Mouse (Mus musculus) heart, embryonic 10.5 days (tissue): ENCODE measurements at regions not wholly inside any gene's neighbourhood (a gene's known extent, or its start where the extent isn't known, plus 50 kb on each side); places are given as distances from the start of the nearest gene placed in this dataset.

Experiments used
- DNase-seq: peaks from one replicate; pipeline ENCODE4 v3.0.0-alpha.2; 2017; ENCODE audit warnings: low spot score
- H3K27ac ChIP-seq: fragments of 300-500 bp; sonication (generic); 2 replicates; pipeline ENCODE4 v1.5.1; 2016; ENCODE audit warnings: mild to moderate bottlenecking
- H3K27me3 ChIP-seq: fragments of 300-500 bp; sonication (generic); 2 replicates; pipeline ENCODE4 v1.6.1; 2016; ENCODE audit warnings: mild to moderate bottlenecking; ENCODE audit not compliant: poor library complexity, insufficient read depth, severe bottlenecking
- H3K36me3 ChIP-seq: fragments of 300-500 bp; sonication (generic); 2 replicates; pipeline ENCODE4 v1.6.1; 2016; ENCODE audit warnings: mild to moderate bottlenecking, moderate library complexity
- H3K4me1 ChIP-seq: fragments of 300-500 bp; sonication (generic); 2 replicates; pipeline ENCODE4 v1.6.1; 2016; ENCODE audit warnings: mild to moderate bottlenecking
- H3K4me3 ChIP-seq: fragments of 300-500 bp; sonication (generic); 2 replicates; pipeline ENCODE4 v1.5.1; 2016; ENCODE audit warnings: mild to moderate bottlenecking, moderate library complexity
- H3K9me3 ChIP-seq: fragments of 300-500 bp; sonication (generic); 2 replicates; pipeline ENCODE4 v1.6.1; 2016; ENCODE audit warnings: mild to moderate bottlenecking, moderate library complexity
- WGBS: fragments of 180-500 bp; shearing (Covaris S2); methylation state at CpG from one replicate; pipeline ENCODE4 v1.1.7; 2016; 5-methylcytosine and 5-hydroxymethylcytosine counted together

GRCm38 (mm10) chr1:120667776-120668175 is 65.6 kb downstream of the En1 start:
- 81% methylated on average over 1 of the region's 1 CpGs for WGBS
- H3K36me3 ChIP-seq: no peaks in the 10 kb centered on the region
- no peaks in the 10 kb centered on the region for H3K9me3 ChIP-seq
- no peaks in the 10 kb centered on the region for H3K27me3 ChIP-seq
- no peak overlapping the region for H3K4me3 ChIP-seq
- no peak overlapping the region for H3K27ac ChIP-seq
- H3K4me1 ChIP-seq: no peaks in the 10 kb centered on the region
- DNase-seq: no peak

GRCm38 (mm10) chr1:120683532-120684245 is 81.5 kb downstream of the En1 start:
- H3K27ac ChIP-seq: no peak overlapping the region
- no peak overlapping the region for H3K4me3 ChIP-seq
- no peak for DNase-seq
- no peaks in the 10 kb centered on the region for H3K9me3 ChIP-seq
- no peaks in the 10 kb centered on the region for H3K36me3 ChIP-seq
- H3K4me1 ChIP-seq: no peaks in the 10 kb centered on the region
- WGBS: 61% methylated on average over 12 of the region's 12 CpGs
- H3K27me3 ChIP-seq: 0 out of 2 replicates have a peak, but pooled peaks cover 4% of the 10 kb centered on the region

GRCm38 (mm10) chr1:120685650-120686244 is 83.5 kb downstream of the En1 start:
- no peak overlapping the region for H3K4me3 ChIP-seq
- no peak for DNase-seq
- no peaks in the 10 kb centered on the region for H3K9me3 ChIP-seq
- 47% methylated on average over 6 of the region's 6 CpGs for WGBS
- H3K4me1 ChIP-seq: no peaks in the 10 kb centered on the region
- H3K27ac ChIP-seq: no peak overlapping the region
- no peaks in the 10 kb centered on the region for H3K36me3 ChIP-seq
- H3K27me3 ChIP-seq: 0 out of 2 replicates have a peak, but pooled peaks cover 4% of the 10 kb centered on the region

- no peaks in the 10 kb centered on the region for H3K36me3 ChIP-seq
- WGBS: 78% methylated on average over 2 of the region's 2 CpGs
- no peaks in the 10 kb centered on the region; the same call in 1 of the 2 replicates for H3K4me1 ChIP-seq
- DNase-seq: no peak
- H3K27me3 ChIP-seq: 0 out of 2 replicates have a peak, but pooled peaks cover 4% of the 10 kb centered on the region
- no peak overlapping the region for H3K4me3 ChIP-seq
- no peak overlapping the region for H3K27ac ChIP-seq
- H3K9me3 ChIP-seq: no peaks in the 10 kb centered on the region
Measured at GRCm38 (mm10) chr1:120691571-120691970, 89.4 kb downstream of the En1 start.

- Histone ChIP-seq H3K27me3 (no peaks in the 10 kb centered on the region), H3K36me3 (no peaks in the 10 kb centered on the region), H3K4me3 (no peak overlapping the region), H3K9me3 (no peaks in the 10 kb centered on the region), H3K27ac (no peak overlapping the region), H3K4me1 (no peaks in the 10 kb centered on the region; the same call in 1 of the 2 replicates)
- WGBS: 74% methylated on average over 4 of the region's 4 CpGs
- DNase-seq: no peak
Measured at GRCm38 (mm10) chr1:120698189-120698588, 96.0 kb downstream of the En1 start.

GRCm38 (mm10) chr1:120704201-120704600 is 102.0 kb downstream of the En1 start:
- Histone ChIP-seq H3K4me3 (no peak overlapping the region), H3K27me3 (no peaks in the 10 kb centered on the region), H3K4me1 (no peaks in the 10 kb centered on the region), H3K9me3 (no peaks in the 10 kb centered on the region), H3K36me3 (no peaks in the 10 kb centered on the region), H3K27ac (no peak overlapping the region)
- no peak for DNase-seq
- WGBS: 68% methylated on average over 5 of the region's 5 CpGs

GRCm38 (mm10) chr1:120706011-120706410 is 103.8 kb downstream of the En1 start:
- no peaks in the 10 kb centered on the region for H3K27me3 ChIP-seq
- no peaks in the 10 kb centered on the region for H3K4me1 ChIP-seq
- H3K27ac ChIP-seq: no peak overlapping the region
- DNase-seq: no peak
- 64% methylated on average over 1 of the region's 1 CpGs for WGBS
- no peak overlapping the region for H3K4me3 ChIP-seq
- no peaks in the 10 kb centered on the region for H3K9me3 ChIP-seq
- H3K36me3 ChIP-seq: no peaks in the 10 kb centered on the region

GRCm38 (mm10) chr1:120708511-120708910 is 106.3 kb downstream of the En1 start:
- 69% methylated on average over 5 of the region's 5 CpGs for WGBS
- no peak for DNase-seq
- Histone ChIP-seq H3K4me1 (no peaks in the 10 kb centered on the region), H3K27me3 (no peaks in the 10 kb centered on the region), H3K27ac (no peak overlapping the region), H3K36me3 (no peaks in the 10 kb centered on the region), H3K9me3 (no peaks in the 10 kb centered on the region), H3K4me3 (no peak overlapping the region)

GRCm38 (mm10) chr1:120715105-120715877 is 113.1 kb downstream of the En1 start:
- WGBS: 77% methylated on average over 9 of the region's 9 CpGs
- Histone ChIP-seq H3K27ac (no peak overlapping the region), H3K4me3 (no peak overlapping the region)

GRCm38 (mm10) chr1:120726777-120727176 is 124.6 kb downstream of the En1 start:
- H3K27me3 ChIP-seq: no peaks in the 10 kb centered on the region
- WGBS: 88% methylated on average over 7 of the region's 7 CpGs
- no peaks in the 10 kb centered on the region for H3K36me3 ChIP-seq
- H3K4me3 ChIP-seq: no peak overlapping the region
- no peaks in the 10 kb centered on the region for H3K4me1 ChIP-seq
- no peak overlapping the region for H3K27ac ChIP-seq
- H3K9me3 ChIP-seq: no peaks in the 10 kb centered on the region
- DNase-seq: no peak

More at GRCm38 (mm10) chr1:120715105-120715877, 113.1 kb downstream of the En1 start:
- Histone ChIP-seq H3K9me3 (no peaks in the 10 kb centered on the region), H3K27me3 (no peaks in the 10 kb centered on the region), H3K4me1 (no peaks in the 10 kb centered on the region), H3K36me3 (no peaks in the 10 kb centered on the region)
- no peak for DNase-seq

- no peak for DNase-seq
- Histone ChIP-seq H3K9me3 (no peaks in the 10 kb centered on the region), H3K27ac (no peak overlapping the region), H3K27me3 (no peaks in the 10 kb centered on the region), H3K4me3 (no peak overlapping the region), H3K4me1 (no peaks in the 10 kb centered on the region), H3K36me3 (no peaks in the 10 kb centered on the region)
- WGBS: 78% methylated on average over 8 of the region's 8 CpGs
Measured at GRCm38 (mm10) chr1:120727427-120727826, 125.2 kb downstream of the En1 start.

GRCm38 (mm10) chr1:120732003-120732402 is 129.8 kb downstream of the En1 start:
- Histone ChIP-seq H3K36me3 (no peaks in the 10 kb centered on the region), H3K27me3 (no peaks in the 10 kb centered on the region; the same call in 1 of the 2 replicates), H3K4me3 (no peak overlapping the region), H3K4me1 (0 out of 2 replicates have a peak, but pooled peaks cover 4% of the 10 kb centered on the region), H3K27ac (no peak overlapping the region), H3K9me3 (no peaks in the 10 kb centered on the region)
- DNase-seq: no peak
- WGBS: 65% methylated on average over 1 of the region's 1 CpGs

GRCm38 (mm10) chr1:120733683-120734082 is 131.5 kb downstream of the En1 start:
- no peak for DNase-seq
- Histone ChIP-seq H3K9me3 (no peaks in the 10 kb centered on the region), H3K36me3 (no peaks in the 10 kb centered on the region), H3K4me3 (no peak overlapping the region), H3K27ac (no peak overlapping the region), H3K4me1 (0 out of 2 replicates have a peak, but pooled peaks cover 4% of the 10 kb centered on the region), H3K27me3 (no peaks in the 10 kb centered on the region; the same call in 1 of the 2 replicates)
- WGBS: 82% methylated on average over 5 of the region's 5 CpGs
